In the genomic region with DNA sequence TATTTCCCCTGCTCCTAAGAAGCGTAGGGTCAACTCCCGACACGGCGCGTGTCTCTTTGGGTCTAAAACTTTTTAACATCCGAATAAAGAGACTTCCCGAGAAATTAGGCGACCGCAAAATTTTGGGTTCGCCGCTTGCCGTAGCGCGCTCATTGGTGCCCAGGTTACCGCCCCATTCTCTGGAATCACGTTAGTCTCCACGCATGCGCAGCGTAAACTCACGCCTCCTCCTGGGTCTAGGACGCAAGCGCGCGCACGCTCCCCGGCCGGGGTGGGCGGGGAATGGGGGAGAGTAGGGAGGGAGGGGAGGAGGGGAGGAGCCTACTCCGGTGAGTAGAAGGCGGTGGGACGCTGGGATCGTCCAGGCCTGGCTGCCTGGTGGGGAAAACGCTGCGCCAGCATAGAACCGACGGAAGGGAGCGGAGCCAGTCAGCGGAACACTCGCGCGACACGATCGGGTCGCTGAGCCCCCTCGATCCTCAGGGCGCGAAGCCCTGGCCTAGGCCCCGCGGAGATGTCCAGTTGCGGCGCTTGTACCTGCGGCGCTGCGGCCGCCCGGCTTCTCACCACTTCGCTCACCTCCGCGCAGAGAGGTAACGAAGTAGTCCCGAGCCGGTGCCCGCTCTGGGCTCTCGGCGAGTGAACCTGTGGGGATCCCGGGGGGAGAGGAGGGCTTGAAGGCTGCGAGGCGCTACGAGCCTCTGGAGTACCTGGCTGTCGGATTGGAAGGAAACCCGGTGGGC, we compare ENCODE assay signal across 8 mouse cellular contexts. TPM values are rescaled to one million over a fixed set of nuclear protein-coding genes. Genes with fewer than 3 reads are reported as not detected.
DNase-seq lines count a peak whose midpoint lies in the region; ATAC-seq and TF ChIP-seq lines count a peak whose summit lies in the region.

A gene (plus strand): TSS at position 288 of the 743 bp plus-strand sequence.

- peak; percentile 86 for ATAC-seq in cerebellum, adult (ENCODE audit: insufficient number of reproducible peaks, low FRiP score, low TSS enrichment)
- ATAC-seq in forebrain, embryonic 13.5 days, result peak; percentile 96
- ATAC-seq in liver, postnatal 0 days, result peak; percentile 92
- ATAC-seq in neural tube, embryonic 14.5 days (ENCODE audit: low read depth), result peak; percentile 95

- peaks cover 4% of the 10 kb centered on the region; the same call in 1 of the 2 replicates for H3K36me3 ChIP-seq in ES-Bruce4 (ENCODE audit: control insufficient read depth, insufficient read depth, low read length, poor library complexity, severe bottlenecking)
- peaks cover 16% of the 10 kb centered on the region; the same call in 1 of the 2 replicates for H3K36me3 ChIP-seq in forebrain, embryonic 13.5 days (ENCODE audit: poor library complexity, severe bottlenecking)
- no peaks in the 10 kb centered on the region; the same call in 1 of the 2 replicates for H3K36me3 ChIP-seq in liver, postnatal 0 days (replicated peaks; ENCODE audit: insufficient read depth, low read length)
- 0 out of 2 replicates have a peak, but pooled peaks cover 4% of the 10 kb centered on the region for H3K36me3 ChIP-seq in neural tube, embryonic 14.5 days (ENCODE audit: control insufficient read depth, insufficient read depth, low read length)

- no peak for TF ChIP-seq CTCF in ES-Bruce4 (IDR thresholded peaks at IDR 0.05; ENCODE audit: low read depth, low read length)
- TF ChIP-seq CTCF in liver, postnatal 0 days (IDR thresholded peaks at IDR 0.05; ENCODE audit: low read depth), result peak; percentile 28; the same call in 1 of the 2 replicates

- intact Hi-C loops in heart, postnatal 10 days (cut with DNase I), result no loop called here

- under 1% methylated on average over 66 of the region's 71 CpGs for WGBS in forebrain, embryonic 13.5 days
- under 1% methylated on average over 71 of the region's 71 CpGs for WGBS in large intestine, adult 2 months
- WGBS in liver, postnatal 0 days (ENCODE audit: insufficient replicate concordance), result under 1% methylated on average over 69 of the region's 71 CpGs
- WGBS in neural tube, embryonic 14.5 days, result under 1% methylated on average over 71 of the region's 71 CpGs

- no peaks in the 10 kb centered on the region for H3K4me1 ChIP-seq in ES-Bruce4 (ENCODE audit: control insufficient read depth, insufficient read depth, low read length)
- H3K4me1 ChIP-seq in forebrain, embryonic 13.5 days, result peaks cover 24% of the 10 kb centered on the region
- peaks cover 19% of the 10 kb centered on the region for H3K4me1 ChIP-seq in liver, postnatal 0 days (ENCODE audit: insufficient read depth)
- H3K4me1 ChIP-seq in neural tube, embryonic 14.5 days (ENCODE audit: control insufficient read depth, insufficient read depth, low read length), result peaks cover 13% of the 10 kb centered on the region

- no peak for TF ChIP-seq POLR2A in ES-Bruce4 (IDR thresholded peaks at IDR 0.05; ENCODE audit: insufficient read depth, low read length)

- peak; percentile 99 for DNase-seq in heart, postnatal 10 days
- DNase-seq in large intestine, adult 2 months (ENCODE audit: low read depth, low spot score), result peak; percentile 96
- peak; percentile 99 for DNase-seq in liver, postnatal 0 days
- peak; percentile 98 for DNase-seq in testis, postnatal 10 days (ENCODE audit: low spot score)

- H3K4me3 ChIP-seq in ES-Bruce4 (ENCODE audit: low read depth, low read length), result peak within 1 kb of the TSS; percentile 93
- H3K4me3 ChIP-seq in forebrain, embryonic 13.5 days, result peak within 1 kb of the TSS; percentile 97
- peak within 1 kb of the TSS; percentile 93 for H3K4me3 ChIP-seq in liver, postnatal 0 days (ENCODE audit: low read depth, low read length)
- peak within 1 kb of the TSS; percentile 97 for H3K4me3 ChIP-seq in neural tube, embryonic 14.5 days (ENCODE audit: low read depth, low read length)

- H3K9ac ChIP-seq in ES-Bruce4 (ENCODE audit: low read depth, poor library complexity, severe bottlenecking), result peak within 1 kb of the TSS; percentile 74
- peak within 1 kb of the TSS; percentile 95 for H3K9ac ChIP-seq in forebrain, embryonic 13.5 days
- H3K9ac ChIP-seq in liver, postnatal 0 days (replicated peaks), result peak within 1 kb of the TSS; percentile 96
- H3K9ac ChIP-seq in neural tube, embryonic 14.5 days (replicated peaks; ENCODE audit: low read depth, low read length), result peak within 1 kb of the TSS; percentile 93

- peak within 1 kb of the TSS; percentile 85 for H3K4me2 ChIP-seq in forebrain, embryonic 13.5 days
- H3K4me2 ChIP-seq in liver, postnatal 0 days (ENCODE audit: low read depth, low read length), result peak within 1 kb of the TSS; percentile 85
- peak within 1 kb of the TSS; percentile 89 for H3K4me2 ChIP-seq in neural tube, embryonic 14.5 days (ENCODE audit: low read depth, low read length)

- no peaks in the 10 kb centered on the region for H3K9me3 ChIP-seq in ES-Bruce4 (replicated peaks; ENCODE audit: control insufficient read depth, insufficient read depth, low read length, poor library complexity, severe bottlenecking)
- no peaks in the 10 kb centered on the region for H3K9me3 ChIP-seq in forebrain, embryonic 13.5 days (replicated peaks)
- H3K9me3 ChIP-seq in liver, postnatal 0 days (ENCODE audit: low read length), result no peaks in the 10 kb centered on the region; the same call in 1 of the 2 replicates
- no peaks in the 10 kb centered on the region for H3K9me3 ChIP-seq in neural tube, embryonic 14.5 days (ENCODE audit: control insufficient read depth, low read length)

- no peaks in the 10 kb centered on the region for H3K27me3 ChIP-seq in ES-Bruce4 (ENCODE audit: control insufficient read depth, insufficient read depth, low read length, poor library complexity, severe bottlenecking)
- no peaks in the 10 kb centered on the region for H3K27me3 ChIP-seq in forebrain, embryonic 13.5 days
- H3K27me3 ChIP-seq in liver, postnatal 0 days (ENCODE audit: insufficient read depth, low read length), result no peaks in the 10 kb centered on the region
- peaks cover 2% of the 10 kb centered on the region; the same call in 1 of the 2 replicates for H3K27me3 ChIP-seq in neural tube, embryonic 14.5 days (ENCODE audit: control insufficient read depth, insufficient read depth, low read length)

- TF ChIP-seq EP300 in ES-Bruce4 (IDR thresholded peaks at IDR 0.05; ENCODE audit: insufficient read depth, low read depth, low read length), result no peak
- peak; percentile 89 for TF ChIP-seq EP300 in liver, postnatal 0 days (IDR thresholded peaks at IDR 0.05; ENCODE audit: low read depth)

- peak within 1 kb of the TSS; percentile 43 for H3K27ac ChIP-seq in ES-Bruce4 (ENCODE audit: insufficient read depth, low read length)
- peak within 1 kb of the TSS; percentile 65 for H3K27ac ChIP-seq in forebrain, embryonic 13.5 days
- peak within 1 kb of the TSS; percentile 94 for H3K27ac ChIP-seq in liver, postnatal 0 days (ENCODE audit: low read depth)
- H3K27ac ChIP-seq in neural tube, embryonic 14.5 days (ENCODE audit: low read depth, low read length), result peak within 1 kb of the TSS; percentile 82

RNA-seq across cellular contexts. Expression of the gene that starts here (rescaled TPM):
- polyA plus RNA-seq in ES-Bruce4 (2011; ENCODE audit: insufficient read depth, insufficient read length, low read depth, missing spikeins), result 29.6 and 31.5 TPM in 2 replicates
- polyA plus RNA-seq in forebrain, embryonic 13.5 days (2015; fragmentation: Nextera tagmentation; extraction: Ambion mirVana), result 44.4 and 44.5 TPM in 2 replicates
- 10 to 100 TPM; 76.3 to 83.4 TPM for total RNA-seq in heart, postnatal 10 days (2021)
- 6.4 and 8.5 TPM in 2 replicates for polyA plus RNA-seq in large intestine, adult 2 months (2012; rRNA removed)
- 109 and 119 TPM in 2 replicates for polyA plus RNA-seq in liver, postnatal 0 days (2015; fragmentation: Nextera tagmentation; extraction: Ambion mirVana)
- 40.5 and 43.1 TPM in 2 replicates for polyA plus RNA-seq in neural tube, embryonic 14.5 days (2014; fragmentation: Nextera tagmentation; extraction: Ambion mirVana)

Comparison
In these comparisons a context has a peak if more than half of its experiments do, and no peak if none do; other contexts are left out.
1. Peak in every context shown above with its lines: DNase-seq, ATAC-seq, H3K4me3 ChIP-seq and H3K27ac ChIP-seq.
2. H3K27ac ChIP-seq: peak in every context shown above with its lines; median percentile 94 in liver, postnatal 0 days; 82 in neural tube, embryonic 14.5 days; 65 in forebrain, embryonic 13.5 days; 43 in ES-Bruce4.